Mouse (Mus musculus): ENCODE measurements around the gene Cenpa. TPM values are rescaled to one million over a fixed set of nuclear protein-coding genes. Genes with fewer than 3 reads are reported as not detected.

Gene Cenpa
- total RNA-seq, 2 experiments from 2014 or later: 3.5 to 4.0 TPM

Small RNAs within 50 kb of the gene (microRNA-seq; reads per million reads assigned to microRNA genes)
- gene Mir5625: 0 reads per million in 2 experiments

Other genes with a start within 250 kb of the Cenpa start
- gene Otof, start 204.8 kb upstream of the Cenpa start, total RNA-seq (2021): 1 to 10 TPM; 3.6 TPM
- gene 1700001C02Rik, start 200.7 kb upstream of the Cenpa start, total RNA-seq (2021): not detected
- gene Cib4, start 120.9 kb upstream of the Cenpa start, total RNA-seq (2021): not detected
- gene Kcnk3, start 78.6 kb upstream of the Cenpa start, total RNA-seq (2021): 1 to 10 TPM; 7.7 to 9.8 TPM
- 10 to 100 TPM; 34.2 to 35.3 TPM for gene Slc35f6, start 18.8 kb upstream of the Cenpa start, total RNA-seq (2021)
- gene Dpysl5, start 44.8 kb downstream of the Cenpa start, total RNA-seq (2021): 10 to 100 TPM; 35.6 to 40.2 TPM
- 100 to 1,000 TPM; 239 to 251 TPM for gene Mapre3, start 147.9 kb downstream of the Cenpa start, total RNA-seq (2021)
- 10 to 100 TPM; 67.5 to 80.3 TPM for gene Tmem214, start 201.2 kb downstream of the Cenpa start, total RNA-seq (2021)
- 10 to 100 TPM; 12.8 to 17.3 TPM for gene Agbl5, start 221.9 kb downstream of the Cenpa start, total RNA-seq (2021)
- gene Ost4, start 241.0 kb downstream of the Cenpa start, total RNA-seq (2021): 10 to 100 TPM; 97.4 to 99.4 TPM
- gene Emilin1, start 246.6 kb downstream of the Cenpa start, total RNA-seq (2021): 1 to 10 TPM; 2.0 to 2.3 TPM

Measured in layer of hippocampus, postnatal 36 days (tissue).